Mouse (Mus musculus) CH12.LX (cell line): Measurements from ENCODE around the gene Katnbl1. TPM values are rescaled to one million over a fixed set of nuclear protein-coding genes. Genes with fewer than 3 reads are reported as not detected.
"Not testable (repeated sequence)": the region's sequence is repeated elsewhere in the genome, so short reads cannot be mapped to it uniquely, and the experiment has no call there.

ENCODE experiments used
- DNase-seq: peaks from one replicate; pipeline ENCODE4 v3.0.0-alpha.2; 2013; ENCODE audit errors: extremely low read depth
- H3K27ac ChIP-seq: 2 replicates; pipeline ENCODE4 v1.5.1; 2012; ENCODE audit warnings: low read depth, mild to moderate bottlenecking, control low read depth, moderate library complexity; ENCODE audit not compliant: insufficient read depth
- H3K27me3 ChIP-seq: replicated peaks from 2 replicates; pipeline ENCODE3; 2012; ENCODE audit warnings: inconsistent platforms
- H3K36me3 ChIP-seq, 2 experiments: replicated peaks in 1 of 2; 2 replicates each; pipeline versions ENCODE3 to v1.6.1; 2012; ENCODE audit warnings: inconsistent platforms in 1 of 2, low read length in 1 of 2, mild to moderate bottlenecking in 1 of 2, mixed read lengths in 1 of 2, moderate library complexity in 1 of 2; ENCODE audit not compliant: control insufficient read depth in 1 of 2, insufficient read depth in 1 of 2
- H3K4me1 ChIP-seq, 2 experiments: 2 replicates each; pipeline ENCODE4 v1.6.1; 2012; ENCODE audit warnings: inconsistent platforms in 1 of 2, moderate library complexity in 1 of 2; ENCODE audit not compliant: insufficient read depth in 2 of 2, control insufficient read depth in 1 of 2
- H3K4me2 ChIP-seq: 2 replicates; pipeline ENCODE4 v1.6.1; 2012; ENCODE audit warnings: low read depth, mild to moderate bottlenecking, control low read depth; ENCODE audit not compliant: poor library complexity, insufficient read depth, severe bottlenecking
- H3K4me3 ChIP-seq, 3 experiments: fragments of 150-350 bp in 1 of 3; sonication (generic) in 1 of 3; replicated peaks in 1 of 3; 2 replicates each; pipeline versions ENCODE3 to v1.5.1; 2011 to 2012; ENCODE audit warnings: low read depth in 2 of 3, low read length in 2 of 3, mild to moderate bottlenecking in 2 of 3, moderate library complexity in 2 of 3, control low read depth in 1 of 3, improper control_type of control experiment in 1 of 3, inconsistent platforms in 1 of 3, mixed read lengths in 1 of 3; ENCODE audit not compliant: poor library complexity in 1 of 3
- H3K79me2 ChIP-seq: replicated peaks from 2 replicates; pipeline ENCODE4 v1.6.1; 2012; ENCODE audit warnings: mild to moderate bottlenecking, moderate library complexity; ENCODE audit not compliant: control insufficient read depth, poor library complexity, insufficient read depth, severe bottlenecking; ENCODE audit errors: extremely low read depth
- H3K9ac ChIP-seq: 2 replicates; pipeline ENCODE4 v1.6.1; 2012; ENCODE audit warnings: low read depth, mild to moderate bottlenecking, control low read depth, moderate library complexity; ENCODE audit not compliant: insufficient read depth
- H3K9me3 ChIP-seq: replicated peaks from 2 replicates; pipeline ENCODE3; 2012; ENCODE audit warnings: low read length, inconsistent platforms, mixed read lengths
- CHD1 ChIP-seq: IDR thresholded peaks from 2 replicates; pipeline ENCODE4 v1.6.1; 2012; ENCODE audit warnings: low read depth, low read length, improper control_type of control experiment, inconsistent platforms
- CHD2 ChIP-seq: IDR thresholded peaks from 2 replicates; pipeline ENCODE4 v1.6.1; 2011; ENCODE audit warnings: low read length, improper control_type of control experiment
- EP300 ChIP-seq: IDR thresholded peaks from 2 replicates; pipeline ENCODE4 v1.6.1; 2011; ENCODE audit warnings: low read length, improper control_type of control experiment
- IRF4 ChIP-seq: IDR thresholded peaks from 2 replicates; pipeline ENCODE4 v1.6.1; 2014; ENCODE audit warnings: low read depth, mild to moderate bottlenecking, inconsistent platforms, low read length, improper control_type of control experiment
- JUN ChIP-seq: IDR thresholded peaks from 2 replicates; pipeline ENCODE4 v1.6.1; 2011; ENCODE audit warnings: low read depth, mild to moderate bottlenecking, low read length, improper control_type of control experiment, moderate library complexity; ENCODE audit not compliant: insufficient read depth
- JUND ChIP-seq: conservative IDR thresholded peaks from 2 replicates; pipeline ENCODE4 v1.6.1; 2011; ENCODE audit warnings: low read depth, low read length, improper control_type of control experiment
- MAFK ChIP-seq: IDR thresholded peaks from 2 replicates; pipeline ENCODE4 v1.6.1; 2011; ENCODE audit warnings: low read length, improper control_type of control experiment; ENCODE audit not compliant: insufficient replicate concordance
- MAX ChIP-seq: IDR thresholded peaks from 2 replicates; pipeline ENCODE4 v1.6.1; 2011; ENCODE audit warnings: low read length, improper control_type of control experiment
- MAZ ChIP-seq: IDR thresholded peaks from 2 replicates; pipeline ENCODE4 v1.6.1; 2012; ENCODE audit warnings: low read depth, mild to moderate bottlenecking, inconsistent platforms, low read length, improper control_type of control experiment, moderate library complexity
- MXI1 ChIP-seq: IDR thresholded peaks from 2 replicates; pipeline ENCODE4 v1.6.1; 2011; ENCODE audit warnings: mild to moderate bottlenecking, low read depth, low read length, improper control_type of control experiment
- MYC ChIP-seq: IDR thresholded peaks from 2 replicates; pipeline ENCODE4 v1.6.1; 2011; ENCODE audit warnings: low read depth, mild to moderate bottlenecking, improper control_type of control experiment, low read length
- NRF1 ChIP-seq: IDR thresholded peaks from 2 replicates; pipeline ENCODE4 v1.6.1; 2014; ENCODE audit warnings: low read depth, mild to moderate bottlenecking, inconsistent platforms, low read length, improper control_type of control experiment, moderate library complexity
- PAX5 ChIP-seq: IDR thresholded peaks from 2 replicates; pipeline ENCODE4 v1.6.1; 2012; ENCODE audit warnings: low read length, inconsistent platforms, mixed read lengths
- POLR2AphosphoS2 ChIP-seq: IDR thresholded peaks from 2 replicates; pipeline ENCODE4 v1.6.1; 2011; ENCODE audit warnings: low read depth, low read length, improper control_type of control experiment
- SIN3A ChIP-seq: IDR thresholded peaks from 2 replicates; pipeline ENCODE4 v1.6.1; 2012; ENCODE audit warnings: low read length, improper control_type of control experiment, inconsistent platforms
- TBP ChIP-seq: conservative IDR thresholded peaks from 2 replicates; pipeline ENCODE4 v1.6.1; 2011; ENCODE audit warnings: low read depth, low read length, improper control_type of control experiment
- TCF12 ChIP-seq: IDR thresholded peaks from 2 replicates; pipeline ENCODE4 v1.6.1; 2014; ENCODE audit warnings: low read depth, mild to moderate bottlenecking, inconsistent platforms, low read length, improper control_type of control experiment
- USF2 ChIP-seq: conservative IDR thresholded peaks from 2 replicates; pipeline ENCODE4 v1.6.1; 2011; ENCODE audit warnings: low read depth, low read length, improper control_type of control experiment
- ZC3H11A ChIP-seq: IDR thresholded peaks from 2 replicates; pipeline ENCODE4 v1.6.1; 2012; ENCODE audit warnings: low read depth, mild to moderate bottlenecking, inconsistent platforms, low read length, improper control_type of control experiment
- ZMIZ1 ChIP-seq: IDR thresholded peaks from 2 replicates; pipeline ENCODE4 v1.6.1; 2012; ENCODE audit warnings: low read depth, mild to moderate bottlenecking, inconsistent platforms, low read length, improper control_type of control experiment
- ZNF384 ChIP-seq: IDR thresholded peaks from 2 replicates; pipeline ENCODE4 v1.6.1; 2012; ENCODE audit warnings: low read depth, low read length, improper control_type of control experiment, inconsistent platforms
- dilution Hi-C: fragments of 300-500 bp; cut with MboI; formaldehyde crosslinking; loops from 2 replicates; pipeline ENCODE4 v1.14.3; 2020; ENCODE audit warnings: low sequenced_read_pairs; ENCODE audit not compliant: extremely low pct_unique_long_range_greater_than_20kb, extremely low pct_ligation_motif_present
- in situ Hi-C: fragments of 300-500 bp; cut with MboI; formaldehyde crosslinking; loops from 3 replicates; pipeline ENCODE4 v1.14.3; 2019; ENCODE audit warnings: low sequenced_read_pairs, low pct_ligation_motif_present, low pct_unique_long_range_greater_than_20kb, mixed read lengths
- polyA plus RNA-seq: library from polyadenylated mRNA; unstranded; fragments of >175 nt; gene quantifications from 2 replicates; pipeline ENCODE4 v1.2.1, GENCODE M21; 2012; ENCODE audit warnings: low read depth; ENCODE audit not compliant: insufficient read length
- total RNA-seq, 2 experiments: library from RNA; depleted of rRNA; stranded (reverse); fragments of 300-350 nt in 1 of 2; fragments of >200 nt in 1 of 2; gene quantifications; 2 replicates each; pipeline ENCODE4 v1.2.3; 2012 to 2014

Katnbl1 gene
- total and polyA plus RNA-seq, 3 experiments, result 9.7 to 39.8 (median 20.1) TPM

- Histone ChIP-seq H3K9ac (no peak overlapping the region), H3K4me3 (no peak overlapping the region), H3K4me2 (no peak overlapping the region), H3K79me2 (no peaks in the 10 kb centered on the region), H3K27me3 (no peaks in the 10 kb centered on the region), H3K27ac (no peak overlapping the region), H3K36me3 (no peaks in the 10 kb centered on the region), H3K9me3 (no peaks in the 10 kb centered on the region), H3K4me1 (peaks cover 3 to 11% of the 10 kb centered on the region in 2 experiments; a peak in 3 of 4 replicates)
- dilution Hi-C loops (no loop called here), in situ Hi-C loops (no loop called here)
- no peak for DNase-seq
- TF ChIP-seq ZC3H11A (no peak), NRF1 (no peak), MYC (no peak), POLR2AphosphoS2 (no peak), EP300 (no peak), CHD1 (no peak), USF2 (no peak), MAZ (no peak), JUND (no peak), JUN (no peak), PAX5 (no peak), CHD2 (no peak), SIN3A (no peak), MXI1 (no peak), MAX (no peak), ZMIZ1 (no peak), TBP (no peak), TCF12 (no peak), MAFK (no peak), ZNF384 (no peak)
These were observed 66.5 kb downstream of the Katnbl1 start for GRCm38 (mm10) chr2:112445511-112445910.

GRCm38 (mm10) chr2:112448046-112448445 is 69.0 kb downstream of the Katnbl1 start:
- H3K4me2 ChIP-seq, DNase-seq, H3K27me3 ChIP-seq, H3K36me3 ChIP-seq, H3K9ac ChIP-seq, dilution Hi-C loops, H3K4me3 ChIP-seq, H3K9me3 ChIP-seq, H3K79me2 ChIP-seq, in situ Hi-C loops, H3K27ac ChIP-seq: not testable (repeated sequence)
- TF ChIP-seq IRF4, result peak; percentile 52; the same call in 1 of the 2 replicates
- peaks cover 3 to 22% of the 10 kb centered on the region in 2 experiments; a peak in 3 of 4 replicates for H3K4me1 ChIP-seq
